13 mouse cellular contexts compared by ENCODE assay signal in genomic region chr13:107514236-107514635, GRCm38 (mm10).
"Had no signal": no experiment of that assay in that cellular context is flagged by ENCODE, and none has a peak within 500 bp of the region (broad histone marks: within the 10 kb centered on the region; RNA-seq: fewer than 3 reads in every experiment).

No protein-coding gene starts in this region.

- DNase-seq: kidney, adult 2 months; kidney, postnatal 36 days; layer of hippocampus, adult 9-11 months; layer of hippocampus, postnatal 36 days; liver, embryonic 13.5 days; lung, embryonic 14.5 days; right cerebral cortex, postnatal 14 days; thymus, postnatal 36 days had no signal

- H3K27ac ChIP-seq: limb, embryonic 15.5 days; liver, embryonic 13.5 days; midbrain, embryonic 13.5 days; stomach, embryonic 15.5 days had no signal

- H3K27me3 ChIP-seq: kidney, embryonic 15.5 days; limb, embryonic 15.5 days; liver, embryonic 13.5 days; midbrain, embryonic 13.5 days; stomach, embryonic 15.5 days had no signal

- H3K4me1 ChIP-seq: limb, embryonic 15.5 days; liver, embryonic 13.5 days; midbrain, embryonic 13.5 days; stomach, embryonic 15.5 days had no signal

- H3K4me2 ChIP-seq: limb, embryonic 15.5 days; liver, embryonic 13.5 days; lung, embryonic 14.5 days; midbrain, embryonic 13.5 days; stomach, embryonic 15.5 days had no signal

- H3K4me3 ChIP-seq: kidney, embryonic 15.5 days; limb, embryonic 15.5 days; liver, embryonic 13.5 days; midbrain, embryonic 13.5 days; stomach, embryonic 15.5 days had no signal

- H3K9ac ChIP-seq: kidney, embryonic 15.5 days; limb, embryonic 15.5 days; liver, embryonic 13.5 days; lung, embryonic 14.5 days; midbrain, embryonic 13.5 days; stomach, embryonic 15.5 days had no signal

- H3K36me3 ChIP-seq: kidney, embryonic 15.5 days; limb, embryonic 15.5 days; liver, embryonic 13.5 days; midbrain, embryonic 13.5 days; stomach, embryonic 15.5 days had no signal

- ATAC-seq: intestine, embryonic 16.5 days; midbrain, embryonic 13.5 days had no signal

- H3K9me3 ChIP-seq: kidney, embryonic 15.5 days; limb, embryonic 15.5 days; liver, embryonic 13.5 days; midbrain, embryonic 13.5 days; stomach, embryonic 15.5 days had no signal
